In the genomic region with DNA sequence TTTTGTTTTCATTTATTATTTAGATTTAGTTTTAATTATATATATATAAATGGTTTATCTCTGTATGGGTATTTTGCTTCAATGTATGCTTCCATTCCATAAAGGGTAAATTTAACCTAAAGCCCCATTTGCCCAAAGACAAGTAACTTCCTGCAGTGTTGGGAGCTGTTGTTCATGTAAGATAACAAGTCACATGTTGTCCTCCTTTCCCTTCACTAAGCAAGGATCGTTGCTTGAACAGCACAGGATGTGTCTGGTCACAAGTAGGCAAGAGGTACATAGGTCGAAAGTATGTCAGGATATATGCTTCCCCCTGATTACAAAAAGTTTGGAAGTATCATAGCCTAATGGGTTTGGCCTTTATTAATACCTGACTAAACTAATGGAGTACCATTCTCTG, we compare ENCODE assay signal across 26 mouse cellular contexts.
"Had no signal": no experiment of that assay in that cellular context is flagged by ENCODE, and none has a peak within 500 bp of the region (broad histone marks: within the 10 kb centered on the region; RNA-seq: fewer than 3 reads in every experiment).

No protein-coding gene starts in this region.

- H3K27me3 ChIP-seq: embryonic facial prominence, embryonic 12.5 days; embryonic facial prominence, embryonic 13.5 days; embryonic facial prominence, embryonic 15.5 days; forebrain, embryonic 12.5 days; forebrain, embryonic 13.5 days; forebrain, embryonic 15.5 days had no signal

- H3K9ac ChIP-seq: embryonic facial prominence, embryonic 12.5 days; embryonic facial prominence, embryonic 13.5 days; embryonic facial prominence, embryonic 15.5 days; forebrain, embryonic 12.5 days; forebrain, embryonic 13.5 days; forebrain, embryonic 15.5 days; forebrain, postnatal 0 days had no signal

- H3K4me1 ChIP-seq: embryonic facial prominence, embryonic 10.5 days; embryonic facial prominence, embryonic 12.5 days; embryonic facial prominence, embryonic 13.5 days; embryonic facial prominence, embryonic 15.5 days; forebrain, embryonic 10.5 days; forebrain, embryonic 12.5 days; forebrain, embryonic 13.5 days; forebrain, embryonic 15.5 days; heart, embryonic 10.5 days had no signal

- H3K27ac ChIP-seq: embryonic facial prominence, embryonic 10.5 days; embryonic facial prominence, embryonic 12.5 days; embryonic facial prominence, embryonic 13.5 days; embryonic facial prominence, embryonic 15.5 days; forebrain, embryonic 10.5 days; forebrain, embryonic 12.5 days; forebrain, embryonic 13.5 days; forebrain, embryonic 15.5 days; gastrocnemius, adult 2 months; heart, adult 2 months; heart, embryonic 10.5 days had no signal

- H3K9me3 ChIP-seq: embryonic facial prominence, embryonic 10.5 days; embryonic facial prominence, embryonic 12.5 days; embryonic facial prominence, embryonic 13.5 days; embryonic facial prominence, embryonic 15.5 days; forebrain, embryonic 10.5 days; forebrain, embryonic 12.5 days; forebrain, embryonic 13.5 days; forebrain, embryonic 15.5 days; heart, embryonic 10.5 days had no signal

- H3K4me3 ChIP-seq: embryonic facial prominence, embryonic 10.5 days; embryonic facial prominence, embryonic 12.5 days; embryonic facial prominence, embryonic 13.5 days; embryonic facial prominence, embryonic 15.5 days; erythroblast, embryonic 14.5 days; forebrain, embryonic 10.5 days; forebrain, embryonic 12.5 days; forebrain, embryonic 13.5 days; forebrain, embryonic 15.5 days; gastrocnemius, adult 2 months; heart, adult 2 months; heart, embryonic 10.5 days had no signal

- DNase-seq: cerebellum, postnatal 10 days; cerebellum, postnatal 14 days; cerebellum, postnatal 25 days; cerebellum, postnatal 36 days; embryo, embryonic 11 days; forebrain, postnatal 0 days; gastrocnemius, adult 2 months; gastrocnemius, postnatal 10 days; gastrocnemius, postnatal 14 days; gastrocnemius, postnatal 25 days; gastrocnemius, postnatal 36 days; heart, adult 11 months; heart, adult 18-20 months; heart, adult 2 months had no signal

- ATAC-seq: forebrain, embryonic 13.5 days; forebrain, embryonic 14.5 days; forebrain, embryonic 15.5 days; forebrain, embryonic 16.5 days; forebrain, postnatal 0 days had no signal

- H3K36me3 ChIP-seq: embryonic facial prominence, embryonic 10.5 days; embryonic facial prominence, embryonic 12.5 days; embryonic facial prominence, embryonic 13.5 days; embryonic facial prominence, embryonic 15.5 days; forebrain, embryonic 10.5 days; forebrain, embryonic 12.5 days; forebrain, embryonic 15.5 days; heart, embryonic 10.5 days had no signal
